Mouse (Mus musculus): ENCODE measurements around the gene Arhgap24. TPM values are rescaled to one million over a fixed set of nuclear protein-coding genes. Genes with fewer than 3 reads are reported as not detected.

The Arhgap24 gene
- total and polyA plus RNA-seq, 3 experiments, result 34.7 to 51.6 (median 47.9) TPM

DNA sequence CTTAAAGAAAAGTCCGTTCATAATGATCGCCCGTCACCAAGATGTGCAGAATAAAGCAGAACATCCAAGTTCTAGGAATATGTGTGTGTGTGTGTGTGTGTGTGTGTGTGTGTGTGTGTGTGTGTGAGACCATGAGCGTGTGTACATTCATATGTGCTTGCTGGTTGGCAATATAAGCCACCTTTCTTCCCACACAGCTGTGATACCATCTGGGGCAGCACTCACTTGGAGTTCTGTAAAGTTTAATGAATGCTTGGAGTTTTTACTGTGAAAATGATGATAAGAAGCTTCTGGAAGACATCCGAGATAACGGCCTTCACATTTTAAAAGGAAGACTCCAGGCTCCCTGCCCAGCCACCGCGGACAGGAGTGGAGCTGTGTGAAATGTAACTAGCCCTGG is 465.4 kb downstream of the Arhgap24 start:
- H3K27me3 ChIP-seq (replicated peaks), result no peaks in the 10 kb centered on the region
- in situ Hi-C loops (cut with MboI; ENCODE audit: low pct_ligation_motif_present, low pct_unique_long_range_greater_than_20kb, low sequenced_read_pairs) (no loop called here), dilution Hi-C loops (cut with MboI; ENCODE audit: extremely low pct_ligation_motif_present, extremely low pct_unique_long_range_greater_than_20kb, low sequenced_read_pairs) (no loop called here)
- no peaks in the 10 kb centered on the region for H3K79me2 ChIP-seq (replicated peaks; ENCODE audit: control insufficient read depth, extremely low read depth, insufficient read depth, poor library complexity, severe bottlenecking)
- H3K27ac ChIP-seq (ENCODE audit: insufficient read depth, low read depth), result no peak overlapping the region
- H3K9ac ChIP-seq (ENCODE audit: insufficient read depth, low read depth), result no peak overlapping the region
- H3K36me3 ChIP-seq (replicated peaks in 1 of 2; ENCODE audit: control insufficient read depth in 1 of 2, insufficient read depth in 1 of 2, low read length in 1 of 2), result no peaks in the 10 kb centered on the region
- no peak overlapping the region for H3K4me3 ChIP-seq (replicated peaks in 1 of 3; ENCODE audit: low read depth in 2 of 3, low read length in 2 of 3, poor library complexity in 1 of 3)
- TF ChIP-seq USF1 (IDR thresholded peaks at IDR 0.05; ENCODE audit: low read depth, low read length) (no peak), PAX5 (IDR thresholded peaks at IDR 0.05; ENCODE audit: low read length) (no peak), MEF2A (IDR thresholded peaks at IDR 0.05; ENCODE audit: borderline replicate concordance, low read depth, low read length) (no peak), CTCF (conservative IDR thresholded peaks at IDR 0.05 in 1 of 2, IDR thresholded peaks at IDR 0.05 in 1 of 2; ENCODE audit: low read depth in 2 of 2, low read length in 2 of 2) (no peak), UBTF (IDR thresholded peaks at IDR 0.05; ENCODE audit: low read depth, low read length) (no peak), TCF12 (IDR thresholded peaks at IDR 0.05; ENCODE audit: low read depth, low read length) (no peak), MAZ (IDR thresholded peaks at IDR 0.05; ENCODE audit: low read depth, low read length) (no peak), POLR2A (IDR thresholded peaks at IDR 0.05; ENCODE audit: low read depth, low read length) (no peak), RAD21 (IDR thresholded peaks at IDR 0.05; ENCODE audit: low read depth, low read length) (no peak), GABPA (IDR thresholded peaks at IDR 0.05; ENCODE audit: insufficient replicate concordance, low read depth, low read length) (no peak), SMC3 (IDR thresholded peaks at IDR 0.05; ENCODE audit: low read depth, low read length) (no peak), E2F4 (IDR thresholded peaks at IDR 0.05; ENCODE audit: insufficient replicate concordance, low read depth, low read length) (no peak), HCFC1 (IDR thresholded peaks at IDR 0.05; ENCODE audit: low read depth, low read length) (no peak), POLR2AphosphoS2 (IDR thresholded peaks at IDR 0.05; ENCODE audit: low read depth, low read length) (no peak), USF2 (conservative IDR thresholded peaks at IDR 0.05; ENCODE audit: low read depth, low read length) (no peak)
- no peaks in the 10 kb centered on the region for H3K4me1 ChIP-seq (ENCODE audit: control insufficient read depth in 1 of 2, insufficient read depth in 2 of 2)
- DNase-seq (ENCODE audit: extremely low read depth), result no peak
- H3K4me2 ChIP-seq (ENCODE audit: insufficient read depth, low read depth, poor library complexity, severe bottlenecking), result no peak overlapping the region
- H3K9me3 ChIP-seq (replicated peaks; ENCODE audit: low read length), result no peaks in the 10 kb centered on the region

DNA sequence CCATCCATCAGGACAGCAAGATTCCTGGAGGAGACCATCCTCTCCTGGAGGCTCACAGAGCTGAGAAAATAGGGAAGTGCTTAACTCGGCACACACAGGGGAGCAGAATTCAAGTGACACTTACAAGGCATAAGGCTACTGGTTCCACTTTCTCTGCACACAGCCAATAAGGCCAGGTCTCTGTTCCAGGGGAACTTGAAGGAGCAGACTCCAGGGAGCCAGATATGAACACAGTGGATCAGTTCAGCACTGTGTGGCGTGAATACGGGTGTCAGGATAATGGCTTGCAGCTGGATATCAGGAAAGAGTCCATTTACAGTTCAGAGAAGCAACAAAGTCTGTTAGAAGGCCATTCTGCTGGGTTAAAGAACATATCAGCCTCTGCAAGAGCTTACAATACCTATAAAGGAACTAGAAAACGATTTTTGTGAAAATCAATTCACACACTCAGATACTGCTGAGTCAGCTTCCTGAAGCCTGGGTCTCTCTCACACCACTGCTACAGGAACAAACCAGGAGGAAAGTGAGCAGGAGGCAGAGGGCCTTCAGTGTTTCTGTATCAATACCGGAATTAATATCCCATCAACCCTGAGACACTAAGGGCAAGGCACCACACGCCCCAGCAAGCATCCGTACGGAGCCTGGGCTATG is 466.0 kb downstream of the Arhgap24 start:
- Histone ChIP-seq H3K4me3 (replicated peaks in 1 of 3; ENCODE audit: low read depth in 2 of 3, low read length in 2 of 3, poor library complexity in 1 of 3) (no peak overlapping the region), H3K9me3 (replicated peaks; ENCODE audit: low read length) (no peaks in the 10 kb centered on the region), H3K4me1 (ENCODE audit: control insufficient read depth in 1 of 2, insufficient read depth in 2 of 2) (no peaks in the 10 kb centered on the region), H3K27ac (ENCODE audit: insufficient read depth, low read depth) (no peak overlapping the region), H3K4me2 (ENCODE audit: insufficient read depth, low read depth, poor library complexity, severe bottlenecking) (no peak overlapping the region), H3K27me3 (replicated peaks) (no peaks in the 10 kb centered on the region), H3K9ac (ENCODE audit: insufficient read depth, low read depth) (no peak overlapping the region), H3K79me2 (replicated peaks; ENCODE audit: control insufficient read depth, extremely low read depth, insufficient read depth, poor library complexity, severe bottlenecking) (no peaks in the 10 kb centered on the region), H3K36me3 (replicated peaks in 1 of 2; ENCODE audit: control insufficient read depth in 1 of 2, insufficient read depth in 1 of 2, low read length in 1 of 2) (no peaks in the 10 kb centered on the region)
- peak; percentile 92 for TF ChIP-seq MAFK (IDR thresholded peaks at IDR 0.05; ENCODE audit: insufficient replicate concordance, low read length)
- TF ChIP-seq TBP (conservative IDR thresholded peaks at IDR 0.05; ENCODE audit: low read depth, low read length), result no peak
- no peak for TF ChIP-seq HCFC1 (IDR thresholded peaks at IDR 0.05; ENCODE audit: low read depth, low read length)
- in situ Hi-C loops (cut with MboI; ENCODE audit: low pct_ligation_motif_present, low pct_unique_long_range_greater_than_20kb, low sequenced_read_pairs), result no loop called here
- DNase-seq (ENCODE audit: extremely low read depth), result no peak
- dilution Hi-C loops (cut with MboI; ENCODE audit: extremely low pct_ligation_motif_present, extremely low pct_unique_long_range_greater_than_20kb, low sequenced_read_pairs), result no loop called here
